Mouse (Mus musculus): ENCODE measurements at regions not wholly inside any gene's neighbourhood (a gene's known extent, or its start where the extent isn't known, plus 50 kb on each side); places are given as distances from the start of the nearest gene placed in this dataset.

- TF ChIP-seq CTCF (IDR thresholded peaks at IDR 0.05; ENCODE audit: low read depth) = no peak
- TF ChIP-seq EP300 (IDR thresholded peaks at IDR 0.05; ENCODE audit: low read depth) = no peak
Observed at GRCm38 (mm10) chr6:41100258-41100657, 64.9 kb upstream of the 2210010C04Rik start.

All from liver, embryonic 14.5 days (tissue).